Mouse (Mus musculus): ENCODE measurements around the gene Cux1.
"Not testable (repeated sequence)": the region's sequence is repeated elsewhere in the genome, so short reads cannot be mapped to it uniquely, and the experiment has no call there.

Cux1 gene

GRCm38 (mm10) chr5:136499316-136499715 is 68.0 kb downstream of the Cux1 start:
- DNase-seq: no peak

- DNase-seq: no peak
Observed at GRCm38 (mm10) chr5:136498741-136499140, 68.5 kb downstream of the Cux1 start.

DNA sequence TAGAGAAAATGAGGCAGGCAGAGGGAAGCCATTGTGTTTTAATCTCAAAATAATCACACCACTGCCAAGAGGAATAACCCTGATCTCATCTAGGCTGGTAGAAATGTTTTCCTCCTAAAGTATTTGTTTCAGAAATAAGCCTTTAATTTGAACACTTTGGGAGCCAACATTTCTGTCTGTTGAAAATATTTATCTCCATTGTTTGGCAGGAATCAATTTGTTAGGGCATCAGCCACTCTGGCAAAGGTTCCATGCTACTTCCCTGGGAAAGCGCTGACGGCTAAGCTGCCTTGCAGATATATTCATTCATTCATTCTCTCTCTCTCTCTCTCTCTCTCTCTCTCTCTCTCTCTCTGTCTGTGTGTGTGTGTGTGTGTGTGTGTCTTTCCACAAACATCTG is 70.0 kb downstream of the Cux1 start:
- DNase-seq: no peak

GRCm38 (mm10) chr5:136495581-136495980 is 71.7 kb downstream of the Cux1 start:
- no peak for DNase-seq

- DNase-seq: no peak
Observed at GRCm38 (mm10) chr5:136494927-136495326, 72.4 kb downstream of the Cux1 start.

- DNase-seq: no peak
Observed at GRCm38 (mm10) chr5:136494288-136494687, 73.0 kb downstream of the Cux1 start.

DNA sequence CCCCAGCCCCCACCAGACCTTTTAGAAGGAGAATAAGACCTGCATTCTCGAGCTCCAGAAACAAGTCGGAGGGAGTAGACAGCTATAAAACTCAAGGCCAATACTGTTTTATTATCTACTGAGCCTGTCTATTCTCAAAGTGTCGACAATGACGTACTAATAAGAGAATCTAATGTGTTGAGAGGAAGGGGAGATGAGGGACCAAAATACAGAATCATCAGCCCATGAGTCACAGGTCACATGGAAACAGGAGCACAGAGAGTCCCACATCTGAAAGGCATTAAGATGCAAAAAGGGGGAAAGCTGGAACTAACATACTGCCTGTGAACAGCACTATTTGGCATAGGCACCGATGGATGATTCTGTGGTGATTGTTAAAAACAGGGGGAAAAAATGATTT is 77.8 kb downstream of the Cux1 start:
- DNase-seq: no peak

DNA sequence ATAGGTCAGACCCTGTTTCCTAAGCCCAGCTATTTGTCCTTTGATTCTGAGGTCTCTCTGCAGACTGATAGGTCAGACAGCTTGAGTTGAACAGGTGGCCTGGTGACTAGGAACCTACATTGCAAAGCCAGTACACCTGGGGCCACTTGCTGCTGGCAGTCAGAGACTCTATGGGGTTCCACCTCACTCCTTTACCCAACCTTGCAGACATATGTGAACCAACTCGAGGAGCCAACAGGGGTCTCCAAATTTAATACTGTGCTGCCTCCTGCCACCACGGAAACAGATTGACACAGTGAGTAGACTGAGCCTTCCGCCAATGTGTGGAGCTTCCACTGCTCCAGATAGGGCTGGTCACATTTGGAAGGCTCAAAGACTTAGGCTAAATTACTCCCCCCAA is 78.6 kb downstream of the Cux1 start:
- peak; percentile 35 for DNase-seq

DNA sequence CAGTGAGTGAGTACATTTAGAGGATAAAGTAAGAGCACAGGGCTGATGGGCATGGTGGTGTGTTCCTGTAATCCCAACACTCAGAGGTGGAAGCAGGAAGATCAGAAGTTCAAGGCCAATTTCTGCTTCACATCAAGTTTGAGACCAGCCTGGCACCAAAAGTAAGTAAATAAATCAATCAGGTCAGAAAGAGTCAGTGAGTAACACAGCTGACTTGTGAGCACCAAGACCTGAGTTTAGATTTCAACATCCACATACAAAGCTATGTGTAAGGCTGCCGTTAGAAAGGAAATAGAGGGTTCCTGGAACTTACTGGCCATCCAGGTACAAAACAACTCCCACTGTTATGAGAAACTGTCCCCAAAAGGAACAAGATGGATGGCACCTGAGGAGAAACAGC is 79.1 kb downstream of the Cux1 start:
- no peak for DNase-seq

DNA sequence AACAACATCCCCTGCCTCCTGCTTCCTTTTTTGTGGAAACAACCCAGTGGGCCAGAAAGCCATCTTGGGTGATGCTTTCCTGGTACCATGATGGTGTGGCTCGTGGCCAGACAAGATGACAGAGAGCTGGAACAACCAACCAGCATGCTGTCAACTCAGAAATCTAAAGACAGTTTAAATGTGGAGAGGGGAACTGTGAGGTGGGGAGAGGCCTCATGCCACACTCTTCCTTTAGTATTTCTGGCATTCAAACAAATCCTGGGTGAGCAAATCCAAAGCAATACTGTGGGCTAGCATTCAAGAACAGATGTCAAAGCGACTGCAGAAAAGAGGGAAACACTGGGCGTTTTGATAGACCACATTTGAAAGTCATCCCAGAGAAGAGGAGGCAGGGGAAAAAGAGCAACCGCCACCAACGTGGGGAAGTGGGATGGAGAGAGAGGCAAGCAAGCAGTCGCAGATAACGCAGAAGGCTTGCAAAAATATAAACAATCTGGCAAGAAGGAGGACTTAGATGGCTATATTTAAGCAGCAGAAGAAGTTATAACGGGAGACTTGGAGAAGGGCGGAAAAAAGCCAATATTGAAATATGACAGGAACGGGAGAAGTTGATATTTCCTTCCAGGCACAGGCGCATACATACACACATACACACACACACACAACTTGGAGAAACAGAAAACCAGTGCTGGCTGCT is 79.7 kb downstream of the Cux1 start:
- no peak for DNase-seq

DNA sequence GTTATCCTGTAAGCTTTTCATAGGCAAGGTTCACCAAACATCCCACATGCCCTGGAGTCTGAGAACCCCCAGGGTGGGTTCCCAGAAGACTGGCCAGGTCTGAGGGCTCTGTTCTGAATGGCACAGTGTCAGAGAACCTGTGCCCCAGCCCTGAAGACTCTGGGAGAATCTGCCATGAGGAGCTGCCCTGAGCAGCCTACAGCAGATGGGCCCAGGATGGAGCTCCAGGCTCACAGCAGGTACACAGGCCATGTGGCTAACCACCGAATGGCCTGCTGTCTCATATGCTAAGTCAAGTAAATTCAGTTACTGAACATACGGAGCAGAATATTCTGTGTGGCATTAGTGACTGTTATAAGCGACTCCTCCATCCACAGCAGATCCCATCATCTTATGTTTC is 80.9 kb downstream of the Cux1 start:
- no peak for DNase-seq

GRCm38 (mm10) chr5:136485397-136485796 is 81.9 kb downstream of the Cux1 start:
- no peak for DNase-seq

- DNase-seq: no peak
Observed at GRCm38 (mm10) chr5:136482434-136482833, 84.9 kb downstream of the Cux1 start.

- no peak for DNase-seq
Observed at GRCm38 (mm10) chr5:136480541-136480940, 86.7 kb downstream of the Cux1 start.

DNA sequence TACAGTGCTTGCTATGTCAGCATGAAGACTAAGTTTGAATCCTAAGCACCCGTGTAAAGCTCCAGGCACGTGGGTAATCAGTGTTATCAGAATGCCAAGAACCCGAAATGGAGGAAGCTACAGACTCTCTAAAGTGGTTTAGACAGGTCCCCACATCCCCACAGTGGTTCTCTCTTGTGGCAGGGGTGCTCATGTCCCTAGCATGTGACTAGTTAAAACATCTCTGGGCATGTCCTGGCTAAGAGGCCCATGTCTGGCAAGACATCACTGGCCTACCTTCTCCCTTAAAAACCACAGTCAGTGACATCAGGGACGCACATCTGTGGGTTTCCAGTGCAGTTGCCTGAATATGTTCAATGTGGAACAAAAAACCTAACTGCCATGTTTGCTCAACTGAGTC is 87.5 kb downstream of the Cux1 start:
- DNase-seq: no peak

DNA sequence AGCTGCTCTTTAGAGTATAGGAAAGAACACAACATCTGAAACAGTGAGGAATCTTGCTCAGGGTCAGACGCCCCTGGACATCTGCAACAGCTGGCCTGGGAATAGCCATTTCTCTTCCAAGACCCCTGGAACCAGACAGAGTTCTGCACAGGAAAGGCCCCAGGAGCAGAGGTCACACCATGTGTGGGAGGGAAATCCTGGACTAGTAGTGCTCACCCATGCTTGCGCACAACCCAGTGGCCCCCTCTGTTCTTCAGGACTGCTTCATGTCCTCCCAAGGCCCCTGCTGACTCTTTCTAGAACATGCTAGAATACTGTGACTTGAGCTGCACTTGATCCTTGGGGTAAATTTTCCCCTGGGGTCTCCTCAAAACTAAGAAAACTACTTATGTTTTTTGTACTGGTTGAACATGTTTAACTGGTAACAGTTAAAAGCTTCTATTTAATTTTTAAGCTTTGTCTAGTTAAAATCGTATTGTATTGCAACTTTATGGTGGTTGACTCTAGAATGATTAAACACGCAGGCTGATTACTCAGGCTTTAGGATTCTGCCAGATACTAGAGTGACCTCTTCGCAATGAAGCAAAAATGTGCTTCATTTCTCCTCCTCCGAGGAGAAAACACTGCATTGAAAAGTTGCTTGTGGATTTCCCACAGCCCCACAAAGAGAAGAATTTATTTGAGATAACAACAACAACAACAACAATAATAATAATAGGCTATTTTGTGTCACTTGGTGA is 88.1 kb downstream of the Cux1 start:
- DNase-seq: no peak

- no peak for DNase-seq
Observed at GRCm38 (mm10) chr5:136476272-136476671, 91.0 kb downstream of the Cux1 start.

- DNase-seq: no peak
Observed at GRCm38 (mm10) chr5:136475161-136475560, 92.1 kb downstream of the Cux1 start.

GRCm38 (mm10) chr5:136474086-136474485 is 93.2 kb downstream of the Cux1 start:
- DNase-seq: no peak

- no peak for DNase-seq
Observed at GRCm38 (mm10) chr5:136473337-136473736, 94.0 kb downstream of the Cux1 start.

DNA sequence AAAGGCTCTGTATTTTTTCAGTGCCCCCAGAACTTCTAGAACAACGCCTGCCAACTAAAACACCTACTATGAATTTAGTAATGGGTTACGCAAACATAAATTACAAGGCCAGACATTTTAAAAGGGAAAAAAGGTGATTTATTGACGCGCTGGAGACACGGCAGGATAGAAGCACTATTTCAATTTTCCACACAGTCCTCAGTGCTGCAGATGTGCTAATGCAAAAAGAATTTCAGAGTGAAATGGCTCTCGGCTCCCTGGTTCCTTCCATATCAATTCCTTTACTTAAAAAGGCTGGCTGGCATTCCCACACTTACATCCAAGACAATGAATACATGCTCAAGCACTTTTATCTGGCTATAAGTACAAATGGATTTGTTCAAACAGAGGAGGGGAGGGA is 94.4 kb downstream of the Cux1 start:
- DNase-seq: no peak

GRCm38 (mm10) chr5:136470985-136471735 is 96.1 kb downstream of the Cux1 start:
- not testable (repeated sequence) for DNase-seq

- no peak for DNase-seq
Observed at GRCm38 (mm10) chr5:136469301-136469700, 98.0 kb downstream of the Cux1 start.

All from thymus, postnatal 14 days (tissue).